Mouse (Mus musculus) frontal cortex, adult (tissue): ENCODE data around the gene 4833423E24Rik.

Experiments
- ATAC-seq: cut with Nextera tagmentation; 2 replicates; pipeline ENCODE4 v1.9.2; 2017; ENCODE audit warnings: mild to moderate bottlenecking, moderate library complexity, mixed read lengths; ENCODE audit not compliant: low TSS enrichment

Gene 4833423E24Rik

GRCm38 (mm10) chr2:85518879-85519278, at the start of gene 4833423E24Rik:
4833423E24Rik (minus strand) TSS chr2:85519024.
- no peak for ATAC-seq

GRCm38 (mm10) chr2:85561187-85561586, 42.4 kb upstream of the 4833423E24Rik start:
- ATAC-seq, result peak; percentile 89

GRCm38 (mm10) chr2:85560226-85560625, 41.4 kb upstream of the 4833423E24Rik start:
- no peak for ATAC-seq

- ATAC-seq, result no peak
These were observed 36.0 kb upstream of the 4833423E24Rik start for GRCm38 (mm10) chr2:85554806-85555205.

GRCm38 (mm10) chr2:85533934-85534333, 15.1 kb upstream of the 4833423E24Rik start:
- ATAC-seq, result no peak

GRCm38 (mm10) chr2:85532082-85532778, 13.4 kb upstream of the 4833423E24Rik start:
- ATAC-seq, result no peak

GRCm38 (mm10) chr2:85522859-85523489, 4.2 kb upstream of the 4833423E24Rik start:
- no peak for ATAC-seq

- ATAC-seq, result no peak
These were observed 532 bp downstream of the 4833423E24Rik start for GRCm38 (mm10) chr2:85518292-85518691.

- ATAC-seq, result no peak
These were observed 8.4 kb downstream of the 4833423E24Rik start for GRCm38 (mm10) chr2:85510376-85510775.

GRCm38 (mm10) chr2:85490396-85490795, 28.4 kb downstream of the 4833423E24Rik start:
- no peak for ATAC-seq

- no peak for ATAC-seq
These were observed 52.0 kb downstream of the 4833423E24Rik start for GRCm38 (mm10) chr2:85466801-85467325.

GRCm38 (mm10) chr2:85443539-85443938, 75.3 kb downstream of the 4833423E24Rik start, which contains the start of gene Olfr995:
Olfr995 (minus strand) TSS chr2:85443639.
- no peak for ATAC-seq

- ATAC-seq, result no peak
These were observed 76.3 kb downstream of the 4833423E24Rik start for GRCm38 (mm10) chr2:85442546-85442945.

- ATAC-seq, result no peak
These were observed 82.5 kb downstream of the 4833423E24Rik start, which contains the start of gene Olfr994 for GRCm38 (mm10) chr2:85436351-85436750. Olfr994 (minus strand) TSS chr2:85436451.
